Mouse (Mus musculus) macrophage (primary cell): ENCODE data around the gene Mdk. TPM values are rescaled to one million over a fixed set of nuclear protein-coding genes. Genes with fewer than 3 reads are reported as not detected.

Experiments
- H3K27ac ChIP-seq: fragments of 350-480 bp; formaldehyde crosslinking; 2 replicates; pipeline ENCODE4 v1.9.0; 2021
- H3K36me3 ChIP-seq: fragments of 350-480 bp; formaldehyde crosslinking; 2 replicates; pipeline ENCODE4 v1.9.0; 2021; ENCODE audit errors: inconsistent target
- H3K4me3 ChIP-seq: fragments of 350-480 bp; formaldehyde crosslinking; 2 replicates; pipeline ENCODE4 v1.9.0; 2021; ENCODE audit errors: inconsistent target
- H3K79me2 ChIP-seq: fragments of 350-480 bp; formaldehyde crosslinking; 2 replicates; pipeline ENCODE4 v1.9.0; 2021; ENCODE audit errors: inconsistent target
- WGBS: methylation state at CpG from one replicate; pipeline ENCODE4 v1.1.7; 2026; ENCODE audit warnings: inconsistent platforms; ENCODE audit not compliant: missing documents; 5-methylcytosine and 5-hydroxymethylcytosine counted together
- polyA plus RNA-seq: library from polyadenylated mRNA; stranded (reverse); fragments of 250-400 nt; gene quantifications from 3 replicates; pipeline ENCODE4 v1.2.4, GENCODE M21; 2018; ENCODE audit warnings: inconsistent platforms

The Mdk gene
- polyA plus RNA-seq, 1 experiment from 2014 or later, result 1.6 TPM

DNA sequence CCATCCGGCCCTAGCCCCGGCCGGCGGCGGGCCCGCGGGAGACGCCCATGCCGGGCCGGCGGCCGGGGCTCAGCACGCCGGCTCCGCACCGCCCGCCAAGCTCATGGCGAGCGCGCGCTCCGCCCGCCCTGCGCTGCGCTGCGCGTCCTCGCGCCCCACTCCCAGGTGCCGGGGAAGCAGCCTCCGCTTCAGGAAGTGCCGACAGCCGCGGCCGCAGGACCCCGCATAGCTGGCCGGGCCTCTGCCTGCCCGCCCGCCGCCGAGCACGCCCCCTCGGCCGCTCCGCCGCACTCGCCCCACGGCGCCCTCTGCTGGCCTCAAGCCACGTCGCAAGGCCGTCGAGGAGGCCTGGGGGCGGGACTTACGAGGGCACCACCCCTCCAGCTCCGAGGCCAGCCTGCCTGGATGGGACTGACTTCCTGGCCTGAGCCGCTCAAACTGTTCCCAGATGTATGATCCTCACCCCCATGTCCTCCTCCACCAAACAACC is 31.4 kb upstream of the Mdk start:
- peak overlapping the region; percentile 100 for H3K27ac ChIP-seq
- under 1% methylated on average over 48 of the region's 57 CpGs for WGBS
- H3K79me2 ChIP-seq, result peaks cover 64% of the 10 kb centered on the region
- H3K36me3 ChIP-seq, result no peaks in the 10 kb centered on the region
- peak overlapping the region; percentile 74 for H3K4me3 ChIP-seq

DNA sequence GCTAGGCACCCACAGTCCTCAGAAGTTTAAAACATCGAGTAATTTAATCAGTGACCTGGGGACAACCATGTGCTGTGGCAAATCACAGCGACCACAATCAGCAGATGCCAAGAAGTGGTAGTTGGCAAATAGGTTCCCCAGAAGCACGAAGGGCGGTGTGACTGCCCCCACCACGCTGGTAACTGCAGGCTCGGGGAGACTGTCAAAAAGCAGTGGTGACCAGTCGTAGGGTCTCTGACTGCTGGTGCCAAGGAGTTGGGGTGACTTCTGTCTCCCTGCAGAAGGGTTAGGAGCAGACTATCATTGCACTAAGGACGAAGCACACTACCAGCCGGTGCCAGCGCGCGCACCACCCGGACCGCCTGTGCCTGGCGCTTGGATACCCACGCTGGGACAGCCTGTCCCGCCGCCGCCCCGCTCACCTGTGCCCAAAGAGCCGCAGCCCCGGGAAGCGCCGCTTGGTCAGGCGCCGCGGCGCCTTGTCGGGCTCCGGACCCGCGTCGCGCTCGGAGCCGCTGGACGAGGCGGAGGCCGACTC is 30.8 kb upstream of the Mdk start:
- WGBS, result under 1% methylated on average over 37 of the region's 39 CpGs
- peak overlapping the region; percentile 52 for H3K4me3 ChIP-seq
- peak overlapping the region; percentile 45 for H3K27ac ChIP-seq
- H3K36me3 ChIP-seq, result no peaks in the 10 kb centered on the region
- peaks cover 69% of the 10 kb centered on the region for H3K79me2 ChIP-seq

DNA sequence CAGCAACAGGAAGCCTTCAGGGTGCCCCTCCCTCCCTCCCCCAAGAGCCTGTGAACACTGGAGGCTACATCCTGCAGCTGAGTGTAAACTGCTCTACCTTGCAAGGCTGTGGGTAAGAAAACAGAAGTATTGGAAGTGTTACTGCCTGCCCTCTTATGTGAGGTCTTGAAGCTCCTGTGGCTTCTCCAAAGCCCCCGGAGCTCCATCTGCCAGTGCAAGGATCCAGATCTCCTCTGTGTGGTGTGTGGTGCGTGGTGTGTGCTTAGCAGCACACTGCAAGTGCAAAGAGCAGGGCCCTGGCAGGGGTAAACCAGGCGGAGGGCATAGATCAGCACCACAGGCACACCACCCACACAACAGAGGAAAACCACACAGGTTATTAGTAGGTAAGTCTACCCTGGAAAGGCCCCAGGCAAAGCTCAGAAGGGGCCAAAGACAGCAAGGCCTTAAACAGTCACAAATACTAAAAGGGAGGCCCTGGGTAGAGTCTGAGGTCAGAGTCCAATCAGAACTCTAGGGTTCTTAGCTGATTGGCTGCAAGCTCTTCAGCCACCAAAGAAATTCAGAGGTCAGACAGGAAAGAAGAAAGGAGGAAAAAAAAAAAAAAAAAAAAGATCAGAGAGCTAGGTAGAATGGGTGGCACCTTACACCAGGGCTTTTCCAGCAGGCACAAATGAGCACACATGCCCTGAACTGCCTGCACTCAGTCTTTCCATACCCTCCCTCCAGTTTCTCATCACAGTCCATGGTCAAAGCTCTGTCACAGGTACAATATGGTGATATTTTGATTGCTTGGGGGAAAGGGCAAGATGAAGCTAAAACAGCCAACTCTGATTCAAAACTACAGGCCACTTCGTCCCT is 30.0 kb upstream of the Mdk start:
- Histone ChIP-seq H3K79me2 (peaks cover 77% of the 10 kb centered on the region), H3K36me3 (no peaks in the 10 kb centered on the region), H3K4me3 (peak overlapping the region; percentile 52), H3K27ac (peak overlapping the region; percentile 45)
- 3% methylated on average over 3 of the region's 4 CpGs for WGBS

DNA sequence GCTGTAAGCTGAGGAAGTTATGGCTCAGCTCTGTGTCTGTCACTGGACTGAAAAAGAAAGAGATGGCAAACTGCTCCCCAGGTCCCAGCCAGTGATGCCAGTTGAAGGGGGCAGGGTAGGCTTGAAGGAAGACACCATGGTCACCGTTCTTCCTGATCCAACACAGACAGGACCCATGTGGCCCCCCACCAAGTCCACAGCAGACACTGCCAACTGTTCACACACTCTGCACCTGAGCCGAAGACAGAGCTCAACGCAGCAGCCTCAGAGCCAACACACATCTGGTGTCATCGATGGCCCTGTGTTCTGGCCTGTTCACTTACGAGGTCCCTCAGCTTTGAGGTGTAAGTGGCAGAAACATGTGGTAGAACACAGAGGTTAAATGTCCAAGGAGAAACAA is 28.4 kb upstream of the Mdk start:
- Histone ChIP-seq H3K36me3 (no peaks in the 10 kb centered on the region), H3K4me3 (no peak overlapping the region), H3K27ac (no peak overlapping the region), H3K79me2 (peaks cover 94% of the 10 kb centered on the region)
- WGBS, result 93% methylated on average over 5 of the region's 5 CpGs

DNA sequence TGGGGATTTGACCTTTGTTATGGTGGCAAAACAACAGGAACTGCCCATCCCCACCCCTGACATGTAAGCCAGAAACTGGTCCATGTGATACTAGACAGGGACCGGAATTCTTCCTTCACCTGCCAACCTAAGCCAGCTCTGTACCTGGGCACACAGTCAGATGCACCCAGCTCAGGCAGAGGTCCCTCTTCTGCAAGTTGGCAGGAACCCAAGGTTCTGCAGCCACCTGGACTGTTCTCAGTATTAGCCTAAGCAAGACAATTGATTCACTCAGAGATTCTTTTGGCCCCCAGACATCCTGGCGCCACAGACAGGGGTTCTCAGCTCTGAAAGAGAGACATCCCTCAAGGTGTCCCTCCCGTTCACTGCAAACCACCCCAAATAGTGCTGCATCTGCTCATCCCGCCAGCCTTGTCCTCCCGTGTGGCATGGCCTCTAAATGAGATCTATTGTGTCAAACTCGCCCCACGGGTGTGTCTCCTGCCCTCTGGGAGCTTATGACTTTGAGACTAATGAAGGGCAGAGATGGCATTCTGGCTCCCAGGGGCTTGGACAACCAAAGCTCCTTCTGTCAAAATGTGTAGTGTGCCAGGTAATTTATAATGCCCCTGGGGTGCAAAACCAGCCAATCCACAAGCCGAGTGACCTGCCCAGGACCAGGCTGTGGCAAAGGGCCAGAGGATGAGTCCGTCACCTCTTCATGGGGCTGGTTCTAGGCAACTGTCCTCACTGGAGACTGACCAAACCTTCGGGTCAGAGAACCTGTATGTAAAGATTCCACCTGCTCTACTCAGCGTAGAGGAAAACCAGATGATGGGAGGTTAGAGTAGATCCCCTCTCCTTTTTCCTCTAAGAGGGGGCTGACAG is 27.7 kb upstream of the Mdk start:
- H3K79me2 ChIP-seq, result peaks cover 95% of the 10 kb centered on the region
- H3K4me3 ChIP-seq, result no peak overlapping the region
- H3K36me3 ChIP-seq, result no peaks in the 10 kb centered on the region
- 88% methylated on average over 11 of the region's 11 CpGs for WGBS
- no peak overlapping the region for H3K27ac ChIP-seq

DNA sequence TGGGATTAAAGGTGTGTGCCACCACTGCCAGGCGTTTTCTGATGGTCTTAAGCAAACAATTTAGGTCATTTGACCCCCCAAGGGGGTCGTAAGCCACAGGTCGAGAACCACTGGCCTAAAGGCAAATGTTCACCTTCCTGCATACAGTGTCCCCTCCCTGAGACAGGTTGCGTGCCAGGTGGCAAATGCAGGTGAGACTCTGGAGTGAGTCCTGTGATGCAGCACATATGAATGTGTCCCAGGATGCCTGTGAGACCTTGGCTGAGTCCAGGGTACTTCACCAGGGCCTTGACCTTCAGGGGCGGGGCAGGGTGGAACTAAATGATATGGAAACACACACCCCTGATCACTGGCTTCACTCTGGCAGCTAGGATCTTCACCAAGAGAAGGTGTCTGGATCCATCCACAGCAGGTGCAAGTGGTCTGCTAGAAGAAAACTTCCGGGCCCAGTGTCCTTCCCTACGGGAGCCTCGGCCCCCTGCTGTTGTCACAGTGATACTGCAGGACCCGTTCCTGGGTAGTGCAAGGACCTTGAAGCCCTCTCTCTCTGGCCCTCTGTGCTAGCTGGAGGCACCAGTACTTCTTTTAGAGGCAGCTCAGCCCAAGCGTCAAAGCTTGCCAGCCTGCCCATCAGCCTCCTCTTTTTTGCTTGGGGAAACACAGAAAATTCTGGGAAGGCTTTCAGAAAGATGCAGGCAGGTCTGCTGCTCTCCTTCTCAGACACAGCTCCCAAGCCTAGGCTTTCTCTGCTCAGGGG is 26.8 kb upstream of the Mdk start:
- Histone ChIP-seq H3K4me3 (no peak overlapping the region), H3K36me3 (no peaks in the 10 kb centered on the region), H3K79me2 (peaks cover 95% of the 10 kb centered on the region), H3K27ac (no peak overlapping the region)
- WGBS, result 44% methylated on average over 9 of the region's 10 CpGs

DNA sequence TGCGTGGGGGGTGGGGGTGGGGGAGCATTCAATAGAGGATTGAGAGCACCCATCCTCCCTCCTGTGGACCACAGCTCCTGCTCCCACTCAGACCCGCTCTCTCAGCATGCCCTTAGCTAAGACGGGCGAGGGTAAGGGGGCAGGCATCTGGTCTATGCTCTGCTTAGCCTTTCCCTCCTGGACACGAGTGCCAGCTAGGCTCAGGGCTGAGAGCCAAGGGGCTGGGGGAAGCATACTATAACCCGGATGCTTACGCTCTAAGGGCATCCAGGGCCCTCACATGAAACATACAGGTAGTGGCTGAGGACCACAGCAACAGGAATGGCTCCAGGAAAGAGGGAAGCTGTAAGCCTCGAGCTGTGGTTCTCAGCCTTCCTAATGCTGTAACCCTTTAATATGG is 26.0 kb upstream of the Mdk start:
- H3K36me3 ChIP-seq, result no peaks in the 10 kb centered on the region
- H3K4me3 ChIP-seq, result no peak overlapping the region
- peaks cover 100% of the 10 kb centered on the region for H3K79me2 ChIP-seq
- WGBS, result 86% methylated on average over 8 of the region's 8 CpGs
- no peak overlapping the region for H3K27ac ChIP-seq

DNA sequence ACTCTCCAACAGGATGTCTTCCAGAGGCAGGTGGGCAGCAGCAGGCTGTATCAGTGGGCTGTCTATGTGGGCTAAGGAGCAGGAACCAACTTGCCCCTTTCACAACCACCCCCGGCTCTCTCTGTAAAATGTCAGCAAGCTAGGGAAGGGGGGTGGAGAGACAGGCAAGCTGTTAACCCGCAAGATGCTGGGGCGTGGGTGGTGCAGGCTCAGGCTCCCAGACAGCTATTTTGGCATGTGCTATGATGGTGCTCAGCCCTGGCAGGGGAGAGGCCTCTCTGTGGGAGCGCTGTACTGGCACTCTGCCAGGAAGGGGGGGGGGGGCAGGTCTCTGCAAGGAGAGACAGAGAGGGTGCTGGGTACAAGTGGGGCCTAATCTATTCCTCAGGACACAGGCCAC is 25.0 kb upstream of the Mdk start:
- Histone ChIP-seq H3K36me3 (no peaks in the 10 kb centered on the region), H3K79me2 (peaks cover 100% of the 10 kb centered on the region), H3K27ac (no peak overlapping the region), H3K4me3 (no peak overlapping the region)
- WGBS, result 5% methylated on average over 4 of the region's 4 CpGs

DNA sequence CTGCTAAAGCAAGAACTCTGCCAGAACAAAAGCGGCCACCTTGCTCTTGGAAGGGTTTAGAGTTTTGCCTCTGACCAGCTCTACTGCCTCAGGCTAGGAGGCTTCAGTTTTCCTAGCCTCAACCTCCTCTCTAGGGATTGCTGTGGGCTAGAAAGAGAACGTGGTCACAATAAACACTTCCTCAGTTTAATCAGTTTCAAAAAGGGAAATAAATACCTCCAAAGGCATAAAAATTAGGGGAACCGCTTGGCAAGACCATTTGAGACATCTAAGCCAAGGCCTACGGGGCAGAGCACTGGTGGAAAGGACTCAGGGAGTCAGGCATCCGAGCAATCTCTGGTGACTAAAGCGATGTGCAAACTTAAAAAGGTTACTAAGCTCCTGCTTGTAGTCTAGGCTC is 23.8 kb upstream of the Mdk start:
- 39% methylated on average over 6 of the region's 6 CpGs for WGBS
- Histone ChIP-seq H3K36me3 (no peaks in the 10 kb centered on the region), H3K27ac (no peak overlapping the region), H3K4me3 (no peak overlapping the region), H3K79me2 (peaks cover 100% of the 10 kb centered on the region)

DNA sequence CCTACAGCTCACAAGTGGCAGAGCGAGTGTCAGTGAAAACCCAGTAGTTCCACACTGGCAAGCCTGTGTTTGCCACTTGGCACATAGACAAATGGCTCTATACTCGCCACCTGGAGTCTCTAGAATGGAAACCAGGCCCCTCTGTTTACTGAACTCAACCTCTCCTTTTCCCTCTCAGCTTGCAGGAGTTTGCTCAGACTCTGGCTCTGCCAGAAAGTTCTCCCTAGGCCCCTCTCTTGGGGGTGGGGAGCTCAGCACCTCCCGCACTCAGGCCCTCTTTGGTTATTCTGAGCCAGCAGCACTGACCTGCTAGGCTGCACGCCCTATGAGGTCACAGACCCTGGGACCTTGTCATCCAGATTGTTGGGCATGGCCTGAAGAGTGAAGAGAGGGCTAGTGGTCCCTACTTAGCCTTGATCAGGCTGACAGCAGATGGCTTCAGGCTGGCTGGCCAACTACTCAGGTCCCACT is 23.1 kb upstream of the Mdk start:
- H3K4me3 ChIP-seq, result no peak overlapping the region
- no peak overlapping the region for H3K27ac ChIP-seq
- 96% methylated on average over 4 of the region's 4 CpGs for WGBS
- no peaks in the 10 kb centered on the region for H3K36me3 ChIP-seq
- H3K79me2 ChIP-seq, result peaks cover 100% of the 10 kb centered on the region

DNA sequence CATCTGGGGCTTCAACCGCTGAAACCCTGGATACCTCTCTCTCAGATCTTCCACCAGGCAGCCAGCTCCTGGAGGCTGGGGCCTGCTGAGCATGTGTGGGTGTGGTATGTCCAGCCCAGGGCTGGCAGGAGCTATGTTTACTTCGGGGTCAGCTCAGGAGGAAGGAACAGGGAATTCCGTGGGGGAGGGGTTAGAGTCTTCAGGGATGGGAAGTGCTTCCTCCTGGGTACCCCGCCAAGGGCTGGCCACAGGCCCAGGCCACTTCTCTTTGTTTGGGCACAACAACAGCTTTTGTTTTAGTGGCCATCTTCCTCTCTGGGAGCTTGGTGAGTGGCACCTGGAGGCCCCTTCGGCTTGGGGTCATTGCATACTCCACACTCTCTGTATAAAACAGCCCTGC is 21.7 kb upstream of the Mdk start:
- Histone ChIP-seq H3K79me2 (peaks cover 100% of the 10 kb centered on the region), H3K4me3 (no peak overlapping the region), H3K36me3 (no peaks in the 10 kb centered on the region), H3K27ac (peak overlapping the region; percentile 5; the same call in 1 of the 2 replicates)
- WGBS, result 32% methylated on average over 5 of the region's 5 CpGs

DNA sequence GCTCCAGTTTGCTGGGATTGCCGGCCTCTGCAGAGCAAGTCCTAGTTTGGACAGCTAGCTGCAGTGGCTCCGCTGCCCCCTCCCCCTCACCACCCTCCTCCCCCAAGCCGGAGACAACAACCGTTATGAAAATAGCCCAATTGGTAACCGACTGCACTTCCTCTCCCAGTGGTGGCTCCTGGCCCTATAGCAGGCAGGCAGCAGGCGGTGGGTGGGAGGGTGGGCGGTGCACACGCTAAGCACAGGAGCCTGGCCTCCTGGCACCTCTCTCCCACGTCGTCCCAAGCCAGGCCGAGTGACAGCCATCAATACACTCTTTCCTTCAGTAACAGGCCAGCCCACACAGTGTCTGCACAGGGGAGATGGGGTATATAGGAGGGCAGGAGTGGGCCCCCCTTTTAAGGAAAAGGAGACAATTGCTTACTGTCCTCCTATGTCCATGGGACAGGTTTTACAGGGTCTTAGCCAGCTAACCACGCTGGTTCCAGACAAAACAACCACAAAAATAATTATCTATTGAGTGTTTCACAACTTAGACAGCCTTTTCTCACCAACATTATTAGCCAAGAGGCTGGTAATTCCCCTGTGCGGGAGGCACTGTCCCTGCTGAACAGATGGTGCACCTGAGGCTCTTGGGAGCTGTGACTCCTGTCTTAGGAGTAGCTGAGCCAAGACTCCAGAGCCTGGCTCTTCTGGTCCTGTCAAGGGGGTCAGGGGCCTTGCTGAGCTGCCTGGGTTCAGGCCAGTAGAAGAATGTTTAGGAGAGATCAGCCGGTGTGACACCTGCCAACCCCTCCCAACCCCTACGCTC is 18.4 kb upstream of the Mdk start:
- peak overlapping the region; percentile 36 for H3K4me3 ChIP-seq
- no peaks in the 10 kb centered on the region for H3K36me3 ChIP-seq
- H3K79me2 ChIP-seq, result peaks cover 96% of the 10 kb centered on the region
- WGBS, result under 1% methylated on average over 12 of the region's 15 CpGs
- H3K27ac ChIP-seq, result peak overlapping the region; percentile 91

DNA sequence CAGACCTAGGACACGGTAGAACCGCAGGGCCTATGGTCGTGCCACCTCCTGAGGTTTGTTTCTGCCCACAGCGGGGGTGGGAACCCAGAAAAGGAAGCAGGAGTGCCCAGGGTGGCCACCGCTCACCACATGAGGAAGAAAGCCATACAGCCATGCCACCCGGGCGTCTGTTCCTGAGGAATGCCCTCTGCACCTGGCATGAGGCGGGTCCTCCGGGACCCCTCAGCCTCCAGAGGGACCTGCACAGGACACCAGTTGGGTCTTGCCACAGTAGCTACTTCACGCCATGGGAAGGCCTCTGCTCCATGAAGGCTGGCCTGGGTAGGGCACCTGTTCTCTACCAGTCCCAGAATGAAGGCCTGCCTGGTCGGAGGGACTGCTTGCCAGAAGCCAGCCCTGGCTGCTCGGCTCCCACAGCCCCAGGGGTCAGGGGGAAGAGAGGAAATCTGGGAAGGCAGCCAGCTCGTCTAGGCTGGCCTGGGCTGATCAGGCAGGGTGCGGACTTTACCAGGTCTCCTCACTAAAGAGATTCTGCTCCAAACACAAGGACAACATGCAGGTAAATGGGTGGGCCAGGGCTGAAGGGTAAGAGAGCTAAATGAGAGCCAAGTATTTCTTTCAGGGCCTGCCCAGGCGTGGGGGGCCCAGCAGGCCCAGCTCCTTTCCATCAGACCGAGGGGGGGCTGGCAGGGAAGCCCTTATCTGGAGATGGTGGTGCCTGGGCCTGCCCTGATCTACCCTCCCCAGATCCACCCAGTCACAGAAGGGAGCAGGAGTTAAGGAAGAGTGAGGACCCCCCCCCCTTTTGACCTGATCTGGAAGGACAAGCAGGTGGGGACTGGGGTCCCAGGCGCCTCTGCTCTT is 17.5 kb upstream of the Mdk start:
- WGBS, result 6% methylated on average over 17 of the region's 17 CpGs
- Histone ChIP-seq H3K36me3 (no peaks in the 10 kb centered on the region), H3K27ac (peak overlapping the region; percentile 91), H3K4me3 (peak overlapping the region; percentile 36), H3K79me2 (peaks cover 96% of the 10 kb centered on the region)
